Mouse (Mus musculus): ENCODE data around the gene Gm11937.
"Not testable (repeated sequence)": the region's sequence is repeated elsewhere in the genome, so short reads cannot be mapped to it uniquely, and the experiment has no call there.

Gene Gm11937

DNA sequence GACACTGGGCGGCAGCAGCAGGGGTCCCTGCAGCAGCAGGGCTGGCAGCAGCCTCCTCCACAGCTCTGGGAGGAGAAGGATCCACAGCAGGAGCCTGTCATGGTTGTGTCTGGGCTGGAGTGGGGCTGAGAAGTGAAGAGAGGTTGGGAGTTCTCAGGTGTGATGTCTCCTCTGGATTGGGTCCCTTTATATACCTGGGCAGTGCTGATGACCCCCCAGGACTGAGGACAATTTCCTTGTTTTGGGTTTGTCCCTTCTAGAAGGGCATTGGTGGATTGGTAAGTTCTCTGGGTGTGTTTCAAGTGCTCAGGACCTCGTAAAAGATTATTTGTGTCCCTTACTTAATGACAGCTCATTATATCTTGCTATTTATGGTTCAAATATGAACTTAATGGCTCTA, at the start of gene Gm11937:
Gene Gm11937 (minus strand): TSS at position 101 of the 400 bp plus-strand sequence.
- in situ Hi-C loops (cut with MboI, MseI) = not testable (repeated sequence)

DNA sequence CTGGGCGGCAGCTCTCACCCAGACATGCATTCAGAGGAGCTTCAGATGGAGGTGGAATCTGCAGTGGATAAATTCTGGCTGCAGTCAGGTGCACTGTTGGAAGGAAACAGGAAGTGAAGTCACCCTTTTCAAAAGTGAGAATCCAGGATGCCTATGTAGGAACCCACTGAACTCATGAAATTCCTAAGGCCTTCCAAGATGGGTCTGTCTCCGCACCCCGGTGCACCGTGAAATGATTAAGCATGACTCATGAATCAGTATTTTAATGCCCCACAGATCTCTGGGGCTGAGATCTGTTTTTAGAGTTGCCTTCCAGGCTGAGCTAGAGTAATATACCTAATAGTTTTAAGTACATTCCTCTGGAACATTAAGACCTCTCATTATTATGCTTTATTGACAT, 49.3 kb upstream of the Gm11937 start:
- in situ Hi-C loops (cut with MboI, MseI) = loop anchor here (25.0 kb wide), 1 partner anchor 597 kb away; no protein-coding TSS in a partner anchor

DNA sequence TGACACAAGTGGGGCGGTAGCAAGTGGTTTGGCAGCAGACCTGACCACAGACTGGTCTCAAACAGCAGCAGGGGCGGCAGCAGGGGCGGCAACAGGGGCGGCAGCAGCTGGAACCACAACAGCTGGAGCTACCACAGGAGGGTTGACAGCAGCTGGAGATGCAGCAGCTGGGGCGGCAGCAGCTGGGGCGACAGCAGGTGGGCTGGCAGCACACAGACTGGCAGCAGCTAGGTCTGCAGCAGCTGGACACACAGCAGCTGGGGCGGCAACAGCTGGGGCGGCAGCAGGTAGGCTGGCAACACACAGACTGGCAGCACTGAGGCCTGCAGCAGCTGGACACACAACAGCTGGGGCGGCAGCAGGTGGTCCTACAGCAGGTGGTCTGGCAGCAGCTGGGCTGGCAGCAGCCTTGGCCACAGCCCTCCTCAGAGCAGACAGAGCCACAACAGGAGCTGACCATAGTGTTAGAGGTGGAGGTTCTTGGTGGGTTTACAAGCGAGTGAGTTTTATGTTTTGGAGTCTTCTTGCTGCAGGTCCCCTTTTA, 48.5 kb upstream of the Gm11937 start, which contains the start of gene Gm11563:
Gene Gm11563 (minus strand): TSS at position 494 of the 544 bp plus-strand sequence.
- in situ Hi-C loops (cut with MboI, MseI) = loop anchor here (25.0 kb wide), 1 partner anchor 596 kb away; no protein-coding TSS in a partner anchor

DNA sequence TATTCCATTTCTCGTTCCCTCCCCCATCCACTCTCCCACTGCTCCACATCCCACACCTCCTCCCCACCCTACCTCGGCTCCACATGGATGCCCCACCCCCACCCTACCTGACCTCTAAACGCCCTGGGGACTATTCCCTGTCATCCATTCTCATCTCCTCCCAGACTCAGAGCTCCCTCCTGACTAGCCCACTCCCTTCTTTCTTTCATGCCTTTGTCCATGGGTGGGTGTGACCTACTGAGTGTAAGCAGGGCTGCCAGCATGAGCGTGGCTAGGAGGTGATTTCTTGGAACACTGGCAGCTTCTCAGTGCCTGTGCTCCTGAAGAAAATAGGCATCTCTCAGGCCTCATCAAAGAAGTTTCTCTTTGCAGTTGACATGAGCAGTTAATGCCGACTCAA, 47.1 kb upstream of the Gm11937 start:
- in situ Hi-C loops (cut with MboI, MseI) = loop anchor here (25.0 kb wide), 1 partner anchor 595 kb away; no protein-coding TSS in a partner anchor

DNA sequence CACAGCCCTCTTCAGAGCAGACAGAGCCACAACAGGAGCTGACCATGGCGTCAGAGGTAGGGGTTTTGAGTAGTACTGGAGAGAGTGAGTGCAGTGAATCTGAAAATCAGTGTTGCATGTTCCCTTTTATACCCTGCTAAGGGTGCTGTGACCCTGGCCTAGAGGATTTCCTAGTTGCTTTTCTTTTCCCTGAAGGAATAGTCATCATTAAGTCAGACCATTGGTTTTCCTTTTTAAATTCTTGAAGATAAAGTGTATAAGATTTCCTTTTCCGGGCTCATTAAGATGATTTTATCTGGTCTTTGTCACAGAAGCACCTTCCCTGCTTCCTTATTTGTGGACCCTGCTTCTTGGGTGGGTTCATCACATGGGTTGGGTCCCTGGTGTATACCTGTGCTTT, 40.1 kb upstream of the Gm11937 start, which contains the start of gene Gm11555:
Gene Gm11555 (minus strand): TSS at position 101 of the 400 bp plus-strand sequence.
- in situ Hi-C loops (cut with MboI, MseI) = loop anchor here (25.0 kb wide), 1 partner anchor 588 kb away; no protein-coding TSS in a partner anchor

- in situ Hi-C loops (cut with MboI, MseI) = no loop called here
Measured at GRCm38 (mm10) chr11:99646444-99646843, 36.5 kb upstream of the Gm11937 start.

GRCm38 (mm10) chr11:99644351-99644750, 34.4 kb upstream of the Gm11937 start:
- in situ Hi-C loops (cut with MboI, MseI) = no loop called here

DNA sequence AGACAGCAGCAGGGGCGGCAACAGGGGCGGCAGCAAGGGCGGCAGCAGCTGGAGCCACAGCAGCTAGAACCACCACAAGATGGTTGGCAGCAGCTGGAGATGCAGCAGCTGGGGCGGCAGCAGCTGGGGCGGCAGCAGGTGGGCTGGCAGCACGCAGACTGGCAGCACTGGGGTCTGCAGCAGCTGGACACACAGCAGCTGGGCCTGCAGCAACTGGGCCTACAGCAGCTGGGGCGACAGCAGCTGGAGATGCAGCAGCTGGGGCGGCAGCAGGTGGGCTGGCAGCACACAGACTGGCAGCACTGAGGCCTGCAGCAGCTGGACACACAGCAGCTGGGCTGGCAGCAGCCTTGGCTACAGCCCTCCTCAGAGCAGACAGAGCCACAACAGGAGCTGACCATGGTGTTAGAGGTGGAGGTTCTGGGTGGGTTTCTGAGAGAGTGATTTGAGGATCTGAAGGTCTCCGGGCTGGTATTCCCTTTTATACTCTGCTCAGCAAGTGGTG, 33.7 kb upstream of the Gm11937 start, which contains the start of gene Krtap4-7:
Gene Krtap4-7 (minus strand): TSS at position 455 of the 505 bp plus-strand sequence.
- in situ Hi-C loops (cut with MboI, MseI) = not testable (repeated sequence)

DNA sequence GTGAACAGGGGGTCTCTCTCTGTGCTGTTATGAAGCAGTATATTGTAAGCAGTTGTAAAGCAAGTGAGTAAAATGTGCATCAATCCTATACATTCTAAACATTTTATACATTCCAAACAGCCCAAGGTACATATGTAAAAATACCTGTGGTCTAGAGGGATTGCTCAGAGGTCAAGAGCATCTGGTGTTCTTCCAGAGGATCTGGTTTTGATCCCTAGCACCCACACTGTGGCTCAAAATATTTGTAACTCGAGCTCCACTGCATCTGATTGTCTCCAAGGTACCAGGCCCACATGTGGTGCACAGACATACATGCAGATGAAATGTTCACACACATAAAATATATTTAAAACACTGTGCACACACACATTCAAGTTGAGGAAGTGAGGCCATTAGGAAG, 30.9 kb upstream of the Gm11937 start:
- in situ Hi-C loops (cut with MboI, MseI) = no loop called here

GRCm38 (mm10) chr11:99637086-99637485, 27.1 kb upstream of the Gm11937 start:
- in situ Hi-C loops (cut with MboI, MseI) = no loop called here

DNA sequence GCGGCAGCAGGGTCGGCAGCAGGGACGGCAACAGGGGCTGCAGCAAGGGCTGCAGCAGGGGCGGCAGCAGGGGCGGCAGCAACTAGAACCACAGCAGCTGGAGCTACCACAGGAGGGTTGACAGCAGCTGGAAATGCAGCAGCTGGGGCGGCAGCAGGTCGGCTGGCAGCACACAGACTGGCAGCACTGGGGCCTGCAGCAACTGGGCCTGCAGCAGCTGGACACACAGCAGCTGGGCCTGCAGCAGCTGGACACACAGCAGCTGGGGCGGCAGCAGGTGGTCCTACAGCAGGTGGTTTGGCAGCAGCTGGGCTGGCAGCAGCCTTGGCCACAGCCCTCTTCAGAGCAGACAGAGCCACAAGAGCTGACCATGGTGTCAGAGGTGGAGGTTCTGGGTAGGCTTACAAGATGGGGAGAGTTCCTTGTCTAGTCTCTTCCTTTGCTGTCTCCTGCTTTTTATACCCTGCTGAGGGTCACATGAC, 24.7 kb upstream of the Gm11937 start, which contains the start of gene Krtap4-2:
Gene Krtap4-2 (minus strand): TSS at position 432 of the 482 bp plus-strand sequence.
- in situ Hi-C loops (cut with MboI, MseI) = no loop called here

GRCm38 (mm10) chr11:99633293-99633692, 23.3 kb upstream of the Gm11937 start:
- in situ Hi-C loops (cut with MboI, MseI) = no loop called here

DNA sequence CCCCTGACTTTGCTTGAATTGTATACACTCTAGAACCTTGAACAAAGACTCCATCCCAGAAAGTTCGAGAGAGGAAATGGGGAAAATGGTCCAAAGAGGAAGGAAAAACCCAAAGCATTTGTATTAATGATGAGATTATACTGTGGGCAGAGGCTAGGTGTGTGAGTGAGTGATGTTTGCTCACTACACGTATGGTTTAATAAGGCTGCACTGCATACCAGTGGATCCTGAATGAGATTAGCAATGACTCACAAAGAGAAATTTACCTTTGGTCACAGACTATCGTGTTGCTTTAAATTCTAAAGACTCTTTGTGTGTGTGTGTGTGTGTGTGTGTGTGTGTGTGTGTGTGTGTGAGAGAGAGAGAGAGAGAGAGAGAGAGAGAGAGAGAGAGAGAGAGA, 20.9 kb upstream of the Gm11937 start:
- in situ Hi-C loops (cut with MboI, MseI) = no loop called here

- in situ Hi-C loops (cut with MboI, MseI) = no loop called here
Measured at GRCm38 (mm10) chr11:99628138-99628537, 18.1 kb upstream of the Gm11937 start, which contains the start of gene Krtap4-1. Krtap4-1 (minus strand) TSS chr11:99628238.

- in situ Hi-C loops (cut with MboI, MseI) = no loop called here
Measured at GRCm38 (mm10) chr11:99620335-99620734, 10.3 kb upstream of the Gm11937 start, which contains the start of gene Gm11562. Gm11562 (minus strand) TSS chr11:99620435.

GRCm38 (mm10) chr11:99614796-99615363, 4.9 kb upstream of the Gm11937 start, which contains the start of gene Krtap2-4:
Krtap2-4 (minus strand) TSS chr11:99614846.
- in situ Hi-C loops (cut with MboI, MseI) = no loop called here

DNA sequence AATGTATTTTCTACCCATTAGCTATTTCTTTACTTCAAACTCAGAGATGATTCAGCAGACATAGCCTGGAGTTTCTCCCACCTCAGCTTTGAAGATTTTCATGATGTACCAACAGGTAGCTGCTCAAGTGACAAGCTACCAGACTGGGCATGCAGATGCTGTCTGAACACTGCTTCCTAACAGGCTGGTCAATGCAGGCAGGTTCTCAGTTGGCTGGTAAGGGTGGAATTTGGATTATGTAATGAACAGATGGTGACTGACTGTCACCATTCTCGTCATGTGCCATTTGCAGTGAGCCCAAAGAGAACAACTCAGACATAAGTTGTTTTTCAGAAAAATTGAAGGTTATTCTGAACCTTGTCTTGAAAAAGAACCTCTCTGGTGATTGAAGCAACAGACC, 863 bp downstream of the Gm11937 start:
- in situ Hi-C loops (cut with MboI, MseI) = no loop called here

GRCm38 (mm10) chr11:99603208-99603607, 6.8 kb downstream of the Gm11937 start, which contains the start of gene Gm11938:
Gm11938 (minus strand) TSS chr11:99603308.
- in situ Hi-C loops (cut with MboI, MseI) = not testable (repeated sequence)

GRCm38 (mm10) chr11:99597742-99598141, 12.2 kb downstream of the Gm11937 start, which contains the start of gene Krtap9-3:
Krtap9-3 (minus strand) TSS chr11:99598105.
- in situ Hi-C loops (cut with MboI, MseI) = not testable (repeated sequence)

- in situ Hi-C loops (cut with MboI, MseI) = no loop called here
Measured at GRCm38 (mm10) chr11:99590981-99591380, 19.0 kb downstream of the Gm11937 start, which contains the start of gene Krtap1-3. Krtap1-3 (minus strand) TSS chr11:99591339.

DNA sequence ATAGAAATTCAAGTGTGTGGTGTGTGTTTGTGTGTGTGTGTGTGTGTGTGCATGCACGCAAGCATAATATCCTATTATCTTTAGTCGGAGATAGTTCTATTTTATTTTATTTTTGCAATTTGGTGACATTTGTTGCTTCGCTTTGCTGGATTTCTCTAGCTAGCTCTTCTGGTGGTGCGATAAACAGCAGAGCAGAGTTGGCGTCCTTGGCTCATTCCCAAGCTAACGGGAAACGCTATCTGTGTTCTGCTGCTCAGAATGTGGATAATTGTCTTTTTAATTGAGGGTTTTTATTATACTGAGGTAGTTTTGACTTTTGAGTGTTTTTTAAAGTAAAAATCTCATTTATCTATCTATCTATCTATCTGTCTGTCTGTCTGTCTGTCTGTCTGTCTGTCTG, 24.9 kb downstream of the Gm11937 start:
- in situ Hi-C loops (cut with MboI, MseI) = no loop called here

DNA sequence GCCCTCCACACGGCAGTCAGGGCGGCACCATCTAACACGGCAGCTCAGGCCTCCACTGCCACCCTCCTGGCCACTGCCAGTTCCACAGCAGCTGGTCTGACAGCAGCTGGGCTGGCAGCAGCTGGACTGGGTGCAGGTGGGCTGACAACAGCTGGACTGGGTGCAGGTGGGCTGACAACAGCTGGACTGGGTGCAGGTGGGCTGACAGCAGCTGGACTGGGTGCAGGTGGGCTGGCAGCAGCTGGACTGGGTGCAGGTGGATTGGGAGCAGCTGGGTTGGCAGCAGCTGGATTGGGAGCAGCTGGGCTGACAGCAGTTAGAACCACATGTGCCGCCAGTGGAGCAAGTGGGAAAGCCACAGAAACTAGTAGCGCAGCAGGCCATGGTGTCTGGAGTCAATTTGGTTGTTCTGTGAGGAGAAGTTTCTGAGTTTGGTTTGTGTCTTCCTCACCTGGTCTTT, 26.7 kb downstream of the Gm11937 start, which contains the start of gene Krtap1-4:
Gene Krtap1-4 (minus strand): TSS at position 410 of the 460 bp plus-strand sequence.
- in situ Hi-C loops (cut with MboI, MseI) = no loop called here
